Mouse (Mus musculus): ENCODE data around the gene Pitx2. TPM values are rescaled to one million over a fixed set of nuclear protein-coding genes. Genes with fewer than 3 reads are reported as not detected.

Pitx2 gene
- polyA plus RNA-seq, 1 experiment from 2014 or later = 60.5 TPM

DNA sequence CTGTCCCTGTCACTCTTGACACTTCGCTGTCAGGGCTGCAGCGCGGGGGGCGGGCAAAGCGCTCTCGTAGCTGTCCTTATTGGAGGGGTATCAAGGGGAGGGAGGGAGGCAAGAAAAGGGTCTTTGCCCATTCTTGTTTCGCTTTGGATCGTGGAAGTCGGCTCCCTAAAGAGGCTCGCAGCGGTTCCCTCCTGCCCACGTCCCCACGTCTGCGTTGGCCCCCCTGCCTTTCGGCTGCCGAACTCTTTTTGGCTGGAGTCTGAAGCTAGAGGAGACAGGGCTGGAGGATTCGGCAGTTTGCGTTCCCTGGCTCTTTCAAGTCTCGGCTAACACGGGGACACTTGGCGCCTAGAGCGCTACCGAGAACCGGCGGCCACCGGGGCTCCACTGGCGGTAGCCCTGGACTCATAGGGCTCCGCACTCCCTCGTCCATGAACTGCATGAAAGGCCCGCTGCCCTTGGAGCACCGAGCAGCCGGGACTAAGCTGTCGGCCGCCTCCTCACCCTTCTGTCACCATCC, 14.5 kb downstream of the Pitx2 start:
- H3K4me1 ChIP-seq = peaks cover 21% of the 10 kb centered on the region
- peak overlapping the region; percentile 21; the same call in 1 of the 2 replicates for H3K27ac ChIP-seq
- peaks cover 66% of the 10 kb centered on the region for H3K27me3 ChIP-seq (replicated peaks)
- no peak overlapping the region for H3K9ac ChIP-seq
- H3K4me3 ChIP-seq = peak overlapping the region; percentile 40
- no peaks in the 10 kb centered on the region for H3K9me3 ChIP-seq
- WGBS = 1% methylated on average over 33 of the region's 34 CpGs
- H3K4me2 ChIP-seq = peak overlapping the region; percentile 58
- ATAC-seq (replicated peaks) = peak; percentile 15
- H3K36me3 ChIP-seq (replicated peaks) = no peaks in the 10 kb centered on the region

DNA sequence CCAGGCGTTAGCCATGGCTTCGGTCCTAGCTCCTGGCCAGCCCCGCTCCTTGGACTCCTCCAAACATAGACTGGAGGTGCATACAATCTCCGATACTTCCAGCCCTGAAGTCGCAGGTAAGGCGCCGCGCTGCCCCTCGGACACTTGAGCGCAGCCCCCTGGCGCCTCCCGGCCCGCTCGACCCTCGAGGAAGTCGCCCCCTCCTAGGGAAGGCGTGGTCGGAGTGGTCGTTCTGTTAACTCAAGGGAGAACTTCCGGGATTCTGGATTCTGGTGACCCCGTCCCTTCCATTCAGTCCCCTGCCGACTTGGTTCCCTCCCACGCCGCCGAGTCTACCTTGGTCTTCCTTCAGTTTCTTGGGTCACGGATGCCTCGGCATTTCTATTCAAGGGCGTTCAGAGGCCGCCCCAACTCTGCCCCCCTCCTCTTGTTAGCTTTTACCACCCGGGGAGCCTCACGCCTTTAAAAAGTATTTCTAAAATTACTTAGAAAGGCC, 15.0 kb downstream of the Pitx2 start:
- WGBS = under 1% methylated on average over 31 of the region's 31 CpGs
- Histone ChIP-seq H3K27ac (no peak overlapping the region), H3K36me3 (replicated peaks) (no peaks in the 10 kb centered on the region), H3K4me1 (peaks cover 21% of the 10 kb centered on the region), H3K9ac (no peak overlapping the region), H3K4me2 (peak overlapping the region; percentile 58), H3K4me3 (peak overlapping the region; percentile 40), H3K27me3 (replicated peaks) (peaks cover 65% of the 10 kb centered on the region), H3K9me3 (no peaks in the 10 kb centered on the region)
- peak; percentile 2; the same call in 1 of the 2 replicates for ATAC-seq (replicated peaks)

DNA sequence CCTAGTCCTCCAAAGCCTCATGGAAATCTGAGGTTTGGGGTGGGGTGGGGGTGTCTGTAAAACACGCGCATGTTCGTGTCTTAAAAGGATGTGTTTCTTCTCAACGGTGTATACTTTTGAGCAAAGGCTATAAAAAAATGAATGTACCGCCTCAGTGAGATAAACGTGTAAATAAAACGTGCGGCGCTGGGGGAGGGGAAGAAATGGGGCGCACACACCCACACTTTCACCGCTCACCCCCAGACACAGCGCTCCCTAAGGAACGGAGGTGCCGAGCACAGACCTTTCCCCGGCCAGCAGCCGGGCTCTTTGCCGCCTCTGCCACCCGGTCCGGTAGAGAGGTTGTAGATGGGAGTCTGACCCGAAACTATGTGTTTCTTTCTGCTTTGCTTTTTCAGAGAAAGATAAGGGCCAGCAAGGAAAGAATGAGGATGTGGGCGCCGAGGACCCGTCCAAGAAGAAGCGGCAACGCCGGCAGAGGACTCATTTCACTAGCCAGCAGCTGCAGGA, 15.6 kb downstream of the Pitx2 start:
- Histone ChIP-seq H3K9me3 (no peaks in the 10 kb centered on the region), H3K27me3 (replicated peaks) (peaks cover 62% of the 10 kb centered on the region), H3K4me3 (peak overlapping the region; percentile 40), H3K36me3 (replicated peaks) (no peaks in the 10 kb centered on the region), H3K27ac (no peak overlapping the region), H3K4me1 (peaks cover 21% of the 10 kb centered on the region), H3K9ac (no peak overlapping the region), H3K4me2 (peak overlapping the region; percentile 3)
- no peak for ATAC-seq (replicated peaks)
- 2% methylated on average over 26 of the region's 26 CpGs for WGBS

DNA sequence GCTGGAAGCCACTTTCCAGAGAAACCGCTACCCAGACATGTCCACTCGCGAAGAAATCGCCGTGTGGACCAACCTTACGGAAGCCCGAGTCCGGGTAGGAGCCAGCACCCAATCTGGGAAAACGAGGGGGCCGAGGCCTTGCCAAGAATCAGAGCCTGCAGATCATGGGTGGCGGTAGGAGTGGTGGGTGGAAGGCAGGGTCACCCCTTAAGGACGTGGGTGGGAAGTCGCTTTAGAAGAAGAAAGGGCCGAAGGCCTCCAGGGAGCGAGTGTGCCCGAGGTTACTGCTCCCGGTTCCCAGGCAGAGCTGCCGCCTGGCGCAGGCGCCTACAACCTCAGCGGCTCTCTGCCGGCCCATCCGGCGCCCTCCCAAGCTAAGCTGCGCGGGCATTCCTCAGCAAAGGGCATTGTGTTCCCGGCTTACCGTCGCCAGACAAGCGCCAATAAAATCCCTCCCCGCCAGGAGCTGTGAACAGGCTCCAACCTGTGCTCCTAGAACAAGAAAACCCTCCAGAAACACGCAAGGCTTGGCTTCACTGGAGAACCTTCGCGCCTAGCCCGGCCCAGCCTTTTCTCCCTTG, 16.2 kb downstream of the Pitx2 start:
- WGBS = under 1% methylated on average over 35 of the region's 35 CpGs

DNA sequence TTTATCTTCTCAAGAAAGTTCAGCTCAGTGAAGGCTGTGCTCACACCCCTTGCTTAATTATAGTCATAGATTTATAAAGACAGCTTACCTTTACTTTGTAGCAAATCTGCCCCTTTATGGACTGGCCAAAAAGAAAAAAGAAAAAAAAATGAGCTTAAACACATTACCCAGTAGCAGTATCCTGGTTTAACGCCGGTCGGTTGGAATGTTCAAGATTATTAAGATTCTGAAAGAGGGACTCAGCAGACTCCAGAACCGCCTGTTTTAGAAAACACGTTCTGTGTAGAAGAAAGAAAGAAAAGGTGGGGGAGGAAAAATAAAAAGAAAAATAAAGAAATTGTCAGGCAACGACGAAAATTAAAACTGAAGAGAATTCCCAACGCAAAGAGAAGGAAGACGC, 16.8 kb downstream of the Pitx2 start:
- no peak for ATAC-seq (replicated peaks)
- WGBS = 1% methylated on average over 9 of the region's 9 CpGs
- Histone ChIP-seq H3K27me3 (replicated peaks) (peaks cover 60% of the 10 kb centered on the region), H3K9me3 (no peaks in the 10 kb centered on the region), H3K9ac (no peak overlapping the region), H3K4me2 (no peak overlapping the region), H3K36me3 (replicated peaks) (no peaks in the 10 kb centered on the region), H3K27ac (no peak overlapping the region), H3K4me3 (peak overlapping the region; percentile 40), H3K4me1 (peaks cover 21% of the 10 kb centered on the region)

More for the DNA sequence above, 16.2 kb downstream of the Pitx2 start:
- Histone ChIP-seq H3K4me2 (peak overlapping the region; percentile 3; the same call in 1 of the 2 replicates), H3K27ac (no peak overlapping the region), H3K27me3 (replicated peaks) (peaks cover 60% of the 10 kb centered on the region), H3K36me3 (replicated peaks) (no peaks in the 10 kb centered on the region), H3K9me3 (no peaks in the 10 kb centered on the region), H3K9ac (no peak overlapping the region), H3K4me1 (peaks cover 21% of the 10 kb centered on the region), H3K4me3 (peak overlapping the region; percentile 40)
- no peak for ATAC-seq (replicated peaks)

DNA sequence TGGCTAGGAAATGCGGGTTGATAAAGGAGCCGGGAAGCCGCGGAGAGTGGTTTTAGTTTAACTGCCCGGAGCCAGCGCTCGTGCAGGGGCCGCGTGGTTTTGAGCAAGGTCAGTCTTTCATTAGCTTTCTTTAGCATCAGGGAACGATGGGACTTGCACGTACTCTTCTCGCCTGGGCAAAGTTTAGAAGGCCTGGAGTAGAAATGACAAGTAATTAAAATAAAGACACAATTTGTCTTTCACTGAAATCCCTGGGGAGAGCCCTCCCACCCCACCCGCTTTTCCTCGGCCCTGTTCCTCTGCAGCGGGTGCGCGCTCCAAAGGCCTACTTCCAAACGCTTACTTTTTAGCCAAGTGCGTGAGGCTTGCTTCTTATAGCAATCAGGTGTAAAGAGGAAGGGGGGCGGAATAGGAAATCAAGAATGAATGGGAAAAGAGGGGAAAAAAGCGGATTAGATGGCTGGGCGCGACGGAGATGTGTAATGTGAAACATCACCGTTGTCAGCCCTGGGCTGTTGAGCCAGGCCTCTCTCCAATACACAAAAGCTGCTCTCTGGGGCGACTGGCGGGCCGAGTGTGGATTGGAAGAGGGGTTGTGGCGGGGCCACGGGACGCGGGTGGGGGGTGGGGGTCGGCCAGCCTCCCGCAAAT, 17.4 kb downstream of the Pitx2 start:
- no peak for ATAC-seq (replicated peaks)
- Histone ChIP-seq H3K4me3 (peak overlapping the region; percentile 40), H3K27ac (no peak overlapping the region), H3K9ac (no peak overlapping the region), H3K4me1 (peaks cover 21% of the 10 kb centered on the region), H3K4me2 (no peak overlapping the region), H3K27me3 (replicated peaks) (peaks cover 60% of the 10 kb centered on the region), H3K36me3 (replicated peaks) (no peaks in the 10 kb centered on the region), H3K9me3 (no peaks in the 10 kb centered on the region)
- under 1% methylated on average over 34 of the region's 34 CpGs for WGBS

DNA sequence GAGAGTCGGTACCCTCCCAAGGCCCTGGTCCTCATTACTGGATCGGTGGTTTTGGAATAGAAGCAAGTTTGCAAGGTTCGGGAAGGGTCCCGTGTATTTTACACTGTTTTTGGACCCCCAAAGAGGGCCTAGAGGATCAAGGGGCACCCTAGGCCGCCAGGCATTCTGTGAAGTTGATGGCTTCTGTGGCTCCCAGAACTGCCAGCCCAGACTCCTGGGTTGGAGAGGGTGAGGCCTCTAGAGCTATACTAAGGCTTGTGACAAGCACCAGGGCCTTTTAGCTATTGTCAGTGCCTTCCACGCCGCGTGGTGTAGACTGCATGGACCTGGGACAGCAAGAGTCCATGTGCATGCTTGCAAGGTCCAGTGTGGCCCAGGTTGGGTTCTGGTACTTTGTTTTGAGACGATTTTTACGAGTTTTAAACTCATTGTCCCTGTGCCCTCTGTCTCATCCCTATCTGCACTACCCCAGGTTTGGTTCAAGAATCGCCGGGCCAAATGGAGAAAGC, 18.2 kb downstream of the Pitx2 start:
- ATAC-seq (replicated peaks) = no peak
- Histone ChIP-seq H3K4me2 (no peak overlapping the region), H3K9me3 (no peaks in the 10 kb centered on the region), H3K4me1 (peaks cover 21% of the 10 kb centered on the region), H3K4me3 (peak overlapping the region; percentile 1; the same call in 1 of the 2 replicates), H3K27ac (no peak overlapping the region), H3K27me3 (replicated peaks) (peaks cover 59% of the 10 kb centered on the region), H3K9ac (no peak overlapping the region), H3K36me3 (replicated peaks) (no peaks in the 10 kb centered on the region)
- WGBS = 2% methylated on average over 12 of the region's 12 CpGs

DNA sequence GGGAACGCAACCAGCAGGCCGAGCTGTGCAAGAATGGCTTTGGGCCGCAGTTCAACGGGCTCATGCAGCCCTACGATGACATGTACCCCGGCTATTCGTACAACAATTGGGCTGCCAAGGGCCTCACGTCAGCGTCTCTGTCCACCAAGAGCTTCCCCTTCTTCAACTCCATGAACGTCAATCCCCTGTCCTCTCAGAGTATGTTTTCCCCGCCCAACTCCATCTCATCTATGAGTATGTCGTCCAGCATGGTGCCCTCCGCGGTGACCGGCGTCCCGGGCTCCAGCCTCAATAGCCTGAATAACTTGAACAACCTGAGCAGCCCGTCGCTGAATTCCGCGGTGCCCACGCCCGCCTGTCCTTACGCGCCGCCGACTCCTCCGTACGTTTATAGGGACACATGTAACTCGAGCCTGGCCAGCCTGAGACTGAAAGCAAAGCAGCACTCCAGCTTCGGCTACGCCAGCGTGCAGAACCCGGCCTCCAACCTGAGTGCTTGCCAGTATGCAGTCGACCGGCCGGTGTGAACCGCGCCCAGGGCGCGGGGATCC, 18.8 kb downstream of the Pitx2 start:
- Histone ChIP-seq H3K4me1 (peaks cover 20% of the 10 kb centered on the region), H3K4me2 (no peak overlapping the region; the same call in 1 of the 2 replicates), H3K9me3 (no peaks in the 10 kb centered on the region), H3K36me3 (replicated peaks) (no peaks in the 10 kb centered on the region), H3K27me3 (replicated peaks) (peaks cover 60% of the 10 kb centered on the region), H3K27ac (no peak overlapping the region), H3K9ac (no peak overlapping the region), H3K4me3 (peak overlapping the region; percentile 1; the same call in 1 of the 2 replicates)
- ATAC-seq (replicated peaks) = no peak
- 2% methylated on average over 41 of the region's 41 CpGs for WGBS

DNA sequence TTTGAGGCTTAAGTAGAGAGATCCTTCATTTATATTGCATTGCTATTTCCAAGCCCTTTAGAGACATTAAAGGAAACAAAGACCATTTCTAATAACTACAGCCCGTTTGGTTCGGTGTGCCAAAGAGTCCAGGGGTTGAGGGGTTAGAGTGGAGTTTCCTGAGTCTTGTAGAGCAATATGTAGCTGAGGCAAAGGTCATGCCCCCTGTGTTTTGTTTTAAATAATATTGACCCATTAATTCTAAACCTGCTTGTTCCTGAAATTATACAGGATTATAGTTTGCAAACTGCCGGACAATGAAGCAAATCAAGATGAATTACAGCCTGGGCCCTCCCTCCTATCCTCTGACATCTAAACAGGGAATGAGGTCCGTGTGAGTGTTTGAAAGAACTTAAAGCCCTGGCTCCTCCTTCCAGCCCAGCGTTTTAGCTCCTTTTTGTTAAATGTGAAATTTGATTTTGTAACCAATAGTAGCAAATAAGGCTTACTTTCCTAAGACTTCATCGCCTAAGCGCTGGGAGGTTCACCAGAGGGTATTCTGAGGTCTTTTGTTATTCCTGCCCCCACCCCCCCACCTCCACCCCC, 20.5 kb downstream of the Pitx2 start:
- no peaks in the 10 kb centered on the region for H3K9me3 ChIP-seq
- peaks cover 6% of the 10 kb centered on the region; the same call in 1 of the 2 replicates for H3K4me1 ChIP-seq
- no peak overlapping the region for H3K4me3 ChIP-seq
- no peaks in the 10 kb centered on the region for H3K36me3 ChIP-seq (replicated peaks)
- no peak overlapping the region for H3K9ac ChIP-seq
- no peak for ATAC-seq (replicated peaks)
- under 1% methylated on average over 7 of the region's 7 CpGs for WGBS
- peaks cover 68% of the 10 kb centered on the region for H3K27me3 ChIP-seq (replicated peaks)
- H3K27ac ChIP-seq = no peak overlapping the region
- H3K4me2 ChIP-seq = no peak overlapping the region

DNA sequence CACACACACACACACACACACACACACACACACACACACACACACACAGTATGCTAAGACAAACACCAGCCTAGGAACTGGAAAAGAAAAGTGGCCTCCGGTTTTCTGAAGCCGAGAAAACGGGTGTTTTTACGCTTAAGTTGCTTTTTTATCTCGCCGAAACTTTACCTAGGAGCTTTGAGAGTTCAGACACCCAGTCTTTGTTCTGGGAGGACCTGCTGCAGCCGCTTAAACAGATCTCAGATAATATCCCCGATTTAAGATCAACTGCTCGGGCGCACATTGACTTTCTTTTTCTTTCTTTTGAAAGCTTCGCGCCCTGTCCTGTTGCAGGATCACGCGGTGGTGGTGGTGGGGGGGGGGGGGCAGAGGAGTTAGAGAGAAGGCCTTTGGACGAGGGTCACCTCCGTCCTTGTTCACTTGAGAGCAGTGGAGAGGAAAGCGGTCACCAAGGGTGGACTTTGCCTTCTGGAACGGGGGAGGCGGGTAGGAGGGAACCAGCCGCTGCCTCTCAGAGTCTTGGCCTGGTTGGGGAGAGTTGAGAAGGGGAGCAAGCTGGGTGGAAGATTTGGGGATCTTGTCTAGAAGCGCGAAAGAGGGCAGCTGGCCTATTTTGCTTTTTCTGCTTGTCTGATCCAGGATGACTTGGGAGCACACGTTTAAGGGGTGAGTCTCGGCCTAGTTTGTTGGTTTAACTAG, 21.2 kb downstream of the Pitx2 start:
- Histone ChIP-seq H3K4me2 (no peak overlapping the region), H3K9me3 (no peaks in the 10 kb centered on the region), H3K27me3 (replicated peaks) (peaks cover 69% of the 10 kb centered on the region), H3K4me3 (no peak overlapping the region), H3K9ac (no peak overlapping the region), H3K36me3 (replicated peaks) (no peaks in the 10 kb centered on the region), H3K27ac (no peak overlapping the region), H3K4me1 (peaks cover 3% of the 10 kb centered on the region; the same call in 1 of the 2 replicates)
- no peak for ATAC-seq (replicated peaks)
- WGBS = 3% methylated on average over 24 of the region's 24 CpGs

DNA sequence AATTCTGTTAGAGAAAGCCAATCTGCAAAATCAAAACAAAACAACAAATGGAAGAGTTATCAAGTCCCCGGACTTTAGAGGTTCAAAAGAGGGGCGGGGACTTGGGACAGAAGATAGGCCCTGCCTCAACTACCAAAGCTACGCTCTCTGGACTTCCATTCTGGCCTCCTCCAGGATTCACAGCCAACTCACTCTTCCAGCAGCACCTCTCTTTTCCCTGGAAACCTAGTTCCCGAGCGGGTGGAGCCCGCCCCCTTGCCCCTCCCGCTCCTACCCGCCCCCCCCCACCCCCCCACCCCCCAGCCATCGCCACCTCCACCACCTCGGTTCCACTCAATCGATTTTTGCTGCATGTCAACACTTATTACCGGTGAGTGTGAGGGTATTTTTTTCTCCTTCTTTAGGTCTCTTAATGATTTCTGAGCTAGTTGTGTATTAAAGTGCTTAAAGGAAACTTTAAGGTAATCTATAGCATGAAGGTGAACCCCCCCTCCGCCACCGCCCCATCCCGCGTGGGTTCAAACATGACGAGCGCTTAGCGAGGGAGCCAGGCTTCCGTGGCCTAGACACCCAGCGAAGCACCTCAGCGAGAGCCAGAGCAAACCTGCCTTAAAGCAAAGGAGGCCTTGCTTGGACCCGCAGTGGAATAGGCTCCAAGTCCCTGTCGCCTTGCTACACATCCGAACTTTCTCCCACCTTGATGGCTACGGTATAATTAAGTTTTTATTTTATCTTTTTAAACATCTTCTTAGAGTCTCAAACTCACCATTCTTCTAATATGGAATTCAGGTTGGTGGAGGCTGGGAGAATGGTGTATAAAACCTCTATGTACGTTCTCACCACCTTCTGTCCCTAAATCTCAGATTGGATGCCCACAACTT, 21.9 kb downstream of the Pitx2 start:
- WGBS = 3% methylated on average over 27 of the region's 27 CpGs
- Histone ChIP-seq H3K9me3 (no peaks in the 10 kb centered on the region), H3K9ac (no peak overlapping the region), H3K4me2 (no peak overlapping the region), H3K4me3 (no peak overlapping the region), H3K27me3 (replicated peaks) (peaks cover 73% of the 10 kb centered on the region), H3K4me1 (no peaks in the 10 kb centered on the region), H3K27ac (no peak overlapping the region), H3K36me3 (replicated peaks) (no peaks in the 10 kb centered on the region)
- ATAC-seq (replicated peaks) = no peak
